Mouse (Mus musculus): ENCODE results near the gene Erbb4. TPM values are rescaled to one million over a fixed set of nuclear protein-coding genes. Genes with fewer than 3 reads are reported as not detected.
A peak's percentile ranks its signal among the peaks of the same experiment; 100 is the strongest.

The Erbb4 gene
- polyA plus RNA-seq, 1 experiment from 2014 or later, result not detected

DNA sequence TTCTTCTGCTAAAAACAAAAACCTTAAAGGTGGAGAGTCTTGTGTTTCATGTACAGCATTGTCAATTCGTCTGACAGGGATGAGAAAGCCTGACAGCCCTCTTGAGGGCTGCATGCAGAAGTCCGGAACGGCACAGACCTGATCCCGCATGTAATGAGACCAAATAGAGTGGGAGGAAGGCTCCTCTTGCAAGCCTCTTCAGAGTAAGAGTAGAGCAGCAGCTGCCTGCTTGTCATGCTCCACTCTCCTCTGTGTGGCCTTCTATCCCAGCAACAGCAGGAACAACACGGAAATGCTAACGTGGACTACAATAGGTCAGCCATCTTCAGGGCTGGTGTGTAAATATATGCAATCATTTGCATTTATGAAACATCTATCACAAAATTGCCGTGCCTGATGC lies 987.5 kb downstream of the Erbb4 start:
- no peak for TF ChIP-seq CTCF (IDR thresholded peaks at IDR 0.05; ENCODE audit: low read depth)
- Histone ChIP-seq H3K9ac (ENCODE audit: low read depth, low read length) (no peak overlapping the region), H3K9me3 (ENCODE audit: control insufficient read depth) (no peaks in the 10 kb centered on the region), H3K27ac (ENCODE audit: low read depth, low read length) (no peak overlapping the region), H3K27me3 (replicated peaks; ENCODE audit: control insufficient read depth, insufficient read depth, low read length) (no peaks in the 10 kb centered on the region), H3K4me1 (replicated peaks; ENCODE audit: control insufficient read depth, insufficient read depth, low read length) (no peaks in the 10 kb centered on the region), H3K4me2 (replicated peaks; ENCODE audit: low read depth) (no peak overlapping the region), H3K4me3 (ENCODE audit: low read depth, low read length) (no peak overlapping the region), H3K36me3 (ENCODE audit: control insufficient read depth, insufficient read depth) (no peaks in the 10 kb centered on the region)
- no peak for ATAC-seq
- 73% methylated on average over 7 of the region's 7 CpGs for WGBS

- no peaks in the 10 kb centered on the region for H3K27me3 ChIP-seq (replicated peaks; ENCODE audit: control insufficient read depth, insufficient read depth, low read length)
- no peaks in the 10 kb centered on the region for H3K36me3 ChIP-seq (ENCODE audit: control insufficient read depth, insufficient read depth)
- H3K9ac ChIP-seq (ENCODE audit: low read depth, low read length), result no peak overlapping the region
- no peaks in the 10 kb centered on the region for H3K4me1 ChIP-seq (replicated peaks; ENCODE audit: control insufficient read depth, insufficient read depth, low read length)
- H3K27ac ChIP-seq (ENCODE audit: low read depth, low read length), result no peak overlapping the region
- WGBS, result 80% methylated on average over 5 of the region's 5 CpGs
- H3K9me3 ChIP-seq (ENCODE audit: control insufficient read depth), result no peaks in the 10 kb centered on the region
- no peak overlapping the region for H3K4me2 ChIP-seq (replicated peaks; ENCODE audit: low read depth)
- ATAC-seq, result no peak
- no peak for TF ChIP-seq CTCF (IDR thresholded peaks at IDR 0.05; ENCODE audit: low read depth)
- H3K4me3 ChIP-seq (ENCODE audit: low read depth, low read length), result no peak overlapping the region
Observed at GRCm38 (mm10) chr1:68115721-68116120, 992.1 kb downstream of the Erbb4 start.

GRCm38 (mm10) chr1:68106543-68106860 lies 1001.4 kb downstream of the Erbb4 start:
- H3K4me3 ChIP-seq (ENCODE audit: low read depth, low read length), result no peak overlapping the region
- no peaks in the 10 kb centered on the region for H3K27me3 ChIP-seq (replicated peaks; ENCODE audit: control insufficient read depth, insufficient read depth, low read length)
- WGBS, result 78% methylated on average over 3 of the region's 3 CpGs
- no peak for ATAC-seq
- no peaks in the 10 kb centered on the region for H3K36me3 ChIP-seq (ENCODE audit: control insufficient read depth, insufficient read depth)
- no peak overlapping the region for H3K4me2 ChIP-seq (replicated peaks; ENCODE audit: low read depth)
- H3K4me1 ChIP-seq (replicated peaks; ENCODE audit: control insufficient read depth, insufficient read depth, low read length), result no peaks in the 10 kb centered on the region
- no peak overlapping the region for H3K9ac ChIP-seq (ENCODE audit: low read depth, low read length)
- H3K27ac ChIP-seq (ENCODE audit: low read depth, low read length), result no peak overlapping the region
- no peaks in the 10 kb centered on the region for H3K9me3 ChIP-seq (ENCODE audit: control insufficient read depth)
- TF ChIP-seq CTCF (IDR thresholded peaks at IDR 0.05; ENCODE audit: low read depth), result peak; percentile 67

DNA sequence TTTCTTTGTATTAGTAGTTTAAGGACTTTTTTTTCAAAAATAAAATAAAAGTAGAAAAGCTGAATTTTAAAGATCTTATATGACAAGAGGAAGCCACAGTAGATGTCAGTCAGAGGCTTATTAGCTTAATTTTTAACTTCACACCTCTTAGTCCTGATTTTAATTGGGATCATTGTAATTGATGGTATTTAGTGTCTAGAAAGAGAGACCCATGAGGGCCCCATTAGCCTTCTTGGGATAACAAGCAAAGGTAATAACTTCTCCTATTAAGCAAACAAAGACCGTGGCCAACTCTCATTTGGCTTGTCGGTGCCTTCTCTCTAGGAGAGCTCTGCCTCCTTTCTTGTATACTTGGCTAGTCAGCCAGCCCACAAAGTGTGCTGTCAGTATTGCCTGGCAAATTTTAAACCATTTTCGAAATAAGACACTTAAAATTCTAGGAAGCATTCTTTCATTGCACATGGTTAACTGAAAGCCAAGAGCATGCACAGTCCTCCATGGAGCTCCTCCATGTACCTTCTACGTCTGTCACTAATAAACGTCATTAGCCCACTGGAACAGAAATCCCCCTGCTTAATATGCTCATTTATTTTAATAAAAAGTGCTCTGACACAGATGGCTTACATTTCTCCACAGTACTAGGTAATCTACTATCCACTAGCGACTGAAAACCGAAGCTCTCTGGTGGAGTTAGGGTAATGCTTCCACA lies 1001.9 kb downstream of the Erbb4 start:
- Histone ChIP-seq H3K27ac (ENCODE audit: low read depth, low read length) (no peak overlapping the region), H3K27me3 (replicated peaks; ENCODE audit: control insufficient read depth, insufficient read depth, low read length) (no peaks in the 10 kb centered on the region), H3K9me3 (ENCODE audit: control insufficient read depth) (no peaks in the 10 kb centered on the region), H3K9ac (ENCODE audit: low read depth, low read length) (no peak overlapping the region), H3K36me3 (ENCODE audit: control insufficient read depth, insufficient read depth) (no peaks in the 10 kb centered on the region), H3K4me3 (ENCODE audit: low read depth, low read length) (no peak overlapping the region), H3K4me2 (replicated peaks; ENCODE audit: low read depth) (no peak overlapping the region), H3K4me1 (replicated peaks; ENCODE audit: control insufficient read depth, insufficient read depth, low read length) (no peaks in the 10 kb centered on the region)
- no peak for TF ChIP-seq CTCF (IDR thresholded peaks at IDR 0.05; ENCODE audit: low read depth)
- 62% methylated on average over 7 of the region's 7 CpGs for WGBS
- no peak for ATAC-seq

GRCm38 (mm10) chr1:68089623-68090022 lies 1018.2 kb downstream of the Erbb4 start:
- no peak overlapping the region for H3K9ac ChIP-seq (ENCODE audit: low read depth, low read length)
- ATAC-seq, result no peak
- H3K4me2 ChIP-seq (replicated peaks; ENCODE audit: low read depth), result no peak overlapping the region
- 88% methylated on average over 1 of the region's 1 CpGs for WGBS
- H3K4me3 ChIP-seq (ENCODE audit: low read depth, low read length), result no peak overlapping the region
- H3K4me1 ChIP-seq (replicated peaks; ENCODE audit: control insufficient read depth, insufficient read depth, low read length), result no peaks in the 10 kb centered on the region
- no peaks in the 10 kb centered on the region for H3K36me3 ChIP-seq (ENCODE audit: control insufficient read depth, insufficient read depth)
- H3K27me3 ChIP-seq (replicated peaks; ENCODE audit: control insufficient read depth, insufficient read depth, low read length), result no peaks in the 10 kb centered on the region
- TF ChIP-seq CTCF (IDR thresholded peaks at IDR 0.05; ENCODE audit: low read depth), result no peak
- H3K27ac ChIP-seq (ENCODE audit: low read depth, low read length), result no peak overlapping the region
- no peaks in the 10 kb centered on the region for H3K9me3 ChIP-seq (ENCODE audit: control insufficient read depth)

GRCm38 (mm10) chr1:68056494-68056893 lies 1051.4 kb downstream of the Erbb4 start:
- H3K27me3 ChIP-seq (replicated peaks; ENCODE audit: control insufficient read depth, insufficient read depth, low read length), result no peaks in the 10 kb centered on the region
- H3K9me3 ChIP-seq (ENCODE audit: control insufficient read depth), result no peaks in the 10 kb centered on the region
- no peak overlapping the region for H3K27ac ChIP-seq (ENCODE audit: low read depth, low read length)
- no peak overlapping the region for H3K4me2 ChIP-seq (replicated peaks; ENCODE audit: low read depth)
- no peak overlapping the region for H3K4me3 ChIP-seq (ENCODE audit: low read depth, low read length)
- no peaks in the 10 kb centered on the region for H3K4me1 ChIP-seq (replicated peaks; ENCODE audit: control insufficient read depth, insufficient read depth, low read length)
- ATAC-seq, result no peak
- H3K36me3 ChIP-seq (ENCODE audit: control insufficient read depth, insufficient read depth), result no peaks in the 10 kb centered on the region
- no peak for TF ChIP-seq CTCF (IDR thresholded peaks at IDR 0.05; ENCODE audit: low read depth)
- 71% methylated on average over 4 of the region's 4 CpGs for WGBS
- H3K9ac ChIP-seq (ENCODE audit: low read depth, low read length), result no peak overlapping the region

GRCm38 (mm10) chr1:68054715-68055114 lies 1053.1 kb downstream of the Erbb4 start:
- Histone ChIP-seq H3K9ac (ENCODE audit: low read depth, low read length) (no peak overlapping the region), H3K27ac (ENCODE audit: low read depth, low read length) (no peak overlapping the region), H3K4me1 (replicated peaks; ENCODE audit: control insufficient read depth, insufficient read depth, low read length) (no peaks in the 10 kb centered on the region), H3K27me3 (replicated peaks; ENCODE audit: control insufficient read depth, insufficient read depth, low read length) (no peaks in the 10 kb centered on the region), H3K36me3 (ENCODE audit: control insufficient read depth, insufficient read depth) (no peaks in the 10 kb centered on the region), H3K9me3 (ENCODE audit: control insufficient read depth) (no peaks in the 10 kb centered on the region), H3K4me2 (replicated peaks; ENCODE audit: low read depth) (no peak overlapping the region), H3K4me3 (ENCODE audit: low read depth, low read length) (no peak overlapping the region)
- no peak for TF ChIP-seq CTCF (IDR thresholded peaks at IDR 0.05; ENCODE audit: low read depth)
- 73% methylated on average over 3 of the region's 3 CpGs for WGBS
- no peak for ATAC-seq

Measured in intestine, postnatal 0 days (tissue).